Mouse (Mus musculus) heart, adult 2 months (tissue): ENCODE data around the gene Ubqln1. TPM values are rescaled to one million over a fixed set of nuclear protein-coding genes. Genes with fewer than 3 reads are reported as not detected.
"Not testable (repeated sequence)": the region's sequence is repeated elsewhere in the genome, so short reads cannot be mapped to it uniquely, and the experiment has no call there.

Source experiments
- DNase-seq, 2 experiments: peaks; one replicate each; pipeline ENCODE4 v3.0.0; 2021
- H3K27ac ChIP-seq: fragments of 200-600 bp; 2 replicates; pipeline ENCODE4 v1.8.1; 2022
- H3K27me3 ChIP-seq: fragments of 200-500 bp; 2 replicates; pipeline ENCODE4 v1.6.1; 2012; ENCODE audit warnings: mild to moderate bottlenecking, low read length, inconsistent platforms, mixed read lengths; ENCODE audit not compliant: control insufficient read depth, insufficient read depth
- H3K36me3 ChIP-seq: fragments of 200-500 bp; 2 replicates; pipeline ENCODE4 v1.6.1; 2012; ENCODE audit warnings: low read length, inconsistent platforms; ENCODE audit not compliant: control insufficient read depth, insufficient read depth
- H3K4me1 ChIP-seq: fragments of 200-500 bp; 2 replicates; pipeline ENCODE4 v1.6.1; 2011; ENCODE audit warnings: low read length; ENCODE audit not compliant: control insufficient read depth, insufficient read depth
- H3K4me3 ChIP-seq: fragments of 200-600 bp; 2 replicates; pipeline ENCODE4 v1.8.1; 2022
- H3K79me2 ChIP-seq: fragments of 200-500 bp; replicated peaks from 2 replicates; pipeline ENCODE4 v1.6.1; 2012; ENCODE audit warnings: mild to moderate bottlenecking, inconsistent platforms, low read length, moderate library complexity, mixed read lengths; ENCODE audit not compliant: control insufficient read depth, insufficient read depth
- H3K9ac ChIP-seq: fragments of 200-500 bp; 2 replicates; pipeline ENCODE4 v1.6.1; 2012; ENCODE audit warnings: low read depth, mild to moderate bottlenecking, control low read depth, inconsistent platforms, low read length, mixed read lengths
- CTCF ChIP-seq: fragments of 200-600 bp; IDR thresholded peaks from 2 replicates; pipeline ENCODE4 v1.8.1; 2022; ENCODE audit warnings: antibody characterized with exemption, mild to moderate bottlenecking, moderate library complexity
- EP300 ChIP-seq: fragments of 200-500 bp; IDR thresholded peaks from 2 replicates; pipeline ENCODE4 v1.6.1; 2011; ENCODE audit warnings: low read depth, low read length, control low read depth; ENCODE audit not compliant: insufficient read depth
- POLR2A ChIP-seq: fragments of 200-500 bp; IDR thresholded peaks from 2 replicates; pipeline ENCODE4 v1.6.1; 2011; ENCODE audit warnings: mild to moderate bottlenecking, low read depth, low read length, control low read depth; ENCODE audit not compliant: insufficient read depth
- WGBS: fragments of 180-500 bp; shearing (Covaris S2); methylation state at CpG from one replicate; pipeline ENCODE4 v1.1.7; 2018; 5-methylcytosine and 5-hydroxymethylcytosine counted together
- intact Hi-C: fragments of 180-260 bp; cut with DNase I; formaldehyde crosslinking; loops from one replicate; pipeline ENCODE4 v1.15.1; 2025
- polyA plus RNA-seq: library from polyadenylated mRNA; depleted of rRNA; stranded (reverse); fragments of >200 nt; gene quantifications from 2 replicates; pipeline ENCODE4 v1.2.3, GENCODE M21; 2012
- total RNA-seq, 2 experiments: library from RNA; stranded (reverse); gene quantifications; 2 replicates each; pipeline ENCODE4 v1.2.3; 2021

Gene Ubqln1
- total and polyA plus RNA-seq, 3 experiments = 48.8 to 49.4 (median 49.2) TPM

- no peaks in the 10 kb centered on the region for H3K27me3 ChIP-seq
- peak overlapping the region; percentile 41 for H3K4me3 ChIP-seq
- DNase-seq = peak; percentile 46 to 51
- 3% methylated on average over 17 of the region's 17 CpGs for WGBS
- no peaks in the 10 kb centered on the region for H3K79me2 ChIP-seq
- H3K27ac ChIP-seq = no peak overlapping the region
- peaks cover 3% of the 10 kb centered on the region for H3K4me1 ChIP-seq
- intact Hi-C loops = loop anchor here (2.0 kb wide), 1 partner anchor 136 kb away; no protein-coding TSS in a partner anchor
- H3K9ac ChIP-seq = peak overlapping the region; percentile 40
- TF ChIP-seq CTCF (no peak), POLR2A (no peak), EP300 (no peak)
- no peaks in the 10 kb centered on the region for H3K36me3 ChIP-seq
Measured at GRCm38 (mm10) chr13:58148256-58148831, 67.1 kb downstream of the Ubqln1 start.

GRCm38 (mm10) chr13:58147760-58148159 lies 67.7 kb downstream of the Ubqln1 start:
- WGBS = 89% methylated on average over 1 of the region's 1 CpGs
- DNase-seq = no peak
- H3K9ac ChIP-seq = no peak overlapping the region
- no peaks in the 10 kb centered on the region for H3K36me3 ChIP-seq
- no peak for TF ChIP-seq EP300
- no peak for TF ChIP-seq POLR2A
- TF ChIP-seq CTCF = no peak
- no peak overlapping the region for H3K27ac ChIP-seq
- intact Hi-C loops = loop anchor here (2.0 kb wide), 1 partner anchor 135 kb away; no protein-coding TSS in a partner anchor
- peaks cover 3% of the 10 kb centered on the region for H3K4me1 ChIP-seq
- no peaks in the 10 kb centered on the region for H3K79me2 ChIP-seq
- no peak overlapping the region for H3K4me3 ChIP-seq
- no peaks in the 10 kb centered on the region for H3K27me3 ChIP-seq

GRCm38 (mm10) chr13:58146603-58147002 lies 68.8 kb downstream of the Ubqln1 start:
- H3K4me3 ChIP-seq, DNase-seq, intact Hi-C loops, H3K27me3 ChIP-seq, H3K79me2 ChIP-seq, H3K9ac ChIP-seq, H3K27ac ChIP-seq, H3K36me3 ChIP-seq, H3K4me1 ChIP-seq: not testable (repeated sequence)
- WGBS = 95% methylated on average over 8 of the region's 8 CpGs

- WGBS = 63% methylated on average over 3 of the region's 3 CpGs
- Histone ChIP-seq H3K4me1 (peaks cover 4% of the 10 kb centered on the region), H3K79me2 (peaks cover 3% of the 10 kb centered on the region), H3K9ac (no peak overlapping the region), H3K27me3 (no peaks in the 10 kb centered on the region), H3K27ac (no peak overlapping the region), H3K4me3 (no peak overlapping the region), H3K36me3 (no peaks in the 10 kb centered on the region)
- intact Hi-C loops = no loop called here
- no peak for DNase-seq
- TF ChIP-seq POLR2A (no peak), EP300 (no peak), CTCF (no peak)
Measured at GRCm38 (mm10) chr13:58131692-58132091, 83.8 kb downstream of the Ubqln1 start.

GRCm38 (mm10) chr13:58129687-58130246 lies 85.7 kb downstream of the Ubqln1 start:
- TF ChIP-seq POLR2A (no peak), CTCF (no peak), EP300 (no peak)
- 29% methylated on average over 4 of the region's 4 CpGs for WGBS
- DNase-seq = no peak
- intact Hi-C loops = loop anchor here (1.0 to 10.0 kb wide), 2 partner anchors 28 to 275 kb away; partner anchors contain the start of genes Hnrnpk, Idnk and Rmi1
- Histone ChIP-seq H3K79me2 (peaks cover 3% of the 10 kb centered on the region), H3K27ac (peak overlapping the region; percentile 100), H3K36me3 (peaks cover 6% of the 10 kb centered on the region), H3K9ac (peak overlapping the region; percentile 95), H3K27me3 (no peaks in the 10 kb centered on the region), H3K4me3 (peak overlapping the region; percentile 94), H3K4me1 (peaks cover 4% of the 10 kb centered on the region)
